Mouse (Mus musculus): Measurements from ENCODE around the gene Dmrt1. TPM values are rescaled to one million over a fixed set of nuclear protein-coding genes. Genes with fewer than 3 reads are reported as not detected.

Dmrt1 gene
- polyA plus RNA-seq, 1 experiment: not detected

- Histone ChIP-seq H3K27me3 (replicated peaks) (peaks cover 4% of the 10 kb centered on the region), H3K4me3 (replicated peaks) (no peak overlapping the region), H3K36me3 (replicated peaks; ENCODE audit: low read length) (no peaks in the 10 kb centered on the region), H3K9me3 (peaks cover 3% of the 10 kb centered on the region; the same call in 1 of the 2 replicates), H3K4me1 (no peaks in the 10 kb centered on the region)
- TF ChIP-seq FLI1 (IDR thresholded peaks at IDR 0.05; ENCODE audit: low read length) (no peak), GATA1 (IDR thresholded peaks at IDR 0.05; ENCODE audit: borderline replicate concordance, low read length) (no peak)
Observed at GRCm38 (mm10) chr19:25497434-25497833, 8.0 kb upstream of the Dmrt1 start.

- no peaks in the 10 kb centered on the region for H3K36me3 ChIP-seq (replicated peaks; ENCODE audit: low read length)
- no peak overlapping the region for H3K4me3 ChIP-seq (replicated peaks)
- peaks cover 50% of the 10 kb centered on the region for H3K27me3 ChIP-seq (replicated peaks)
- peaks cover 4% of the 10 kb centered on the region for H3K4me1 ChIP-seq
- H3K9me3 ChIP-seq: no peaks in the 10 kb centered on the region
- TF ChIP-seq FLI1 (IDR thresholded peaks at IDR 0.05; ENCODE audit: low read length): no peak
- no peak for TF ChIP-seq GATA1 (IDR thresholded peaks at IDR 0.05; ENCODE audit: borderline replicate concordance, low read length)
Observed at GRCm38 (mm10) chr19:25504878-25505277, 540 bp upstream of the Dmrt1 start.

GRCm38 (mm10) chr19:25506616-25507015 is 1.2 kb downstream of the Dmrt1 start:
- Histone ChIP-seq H3K4me3 (replicated peaks) (no peak overlapping the region), H3K27me3 (replicated peaks) (peaks cover 48% of the 10 kb centered on the region), H3K9me3 (no peaks in the 10 kb centered on the region)

DNA sequence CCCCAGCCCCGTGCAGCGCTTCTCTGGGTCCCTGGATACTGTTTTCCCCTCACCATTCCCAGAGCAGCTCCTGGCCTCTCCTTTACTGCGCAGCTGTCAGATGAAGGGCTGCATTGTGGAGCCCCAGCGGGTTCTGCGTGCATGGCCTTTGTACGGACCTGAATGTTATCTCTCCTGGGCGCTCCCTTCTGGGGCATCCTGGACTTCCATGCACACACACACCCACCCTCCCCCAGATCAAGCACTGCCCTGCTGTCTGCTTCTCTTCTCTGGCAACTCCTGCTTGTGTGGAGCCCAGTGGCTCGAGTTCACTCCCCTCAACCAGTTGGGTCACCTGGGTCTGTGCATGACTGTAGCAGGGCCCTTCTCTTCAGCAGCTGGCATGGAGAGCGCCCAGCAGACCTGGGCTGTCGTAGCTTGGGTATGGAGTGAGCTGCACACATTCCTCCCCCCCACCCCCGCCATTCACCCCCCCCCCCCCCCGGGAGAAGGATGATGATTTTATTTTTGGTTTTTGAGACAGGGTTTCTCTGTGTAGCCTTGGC is 9.6 kb downstream of the Dmrt1 start:
- TF ChIP-seq FLI1 (IDR thresholded peaks at IDR 0.05; ENCODE audit: low read length) (no peak), GATA1 (IDR thresholded peaks at IDR 0.05; ENCODE audit: borderline replicate concordance, low read length) (no peak)
- Histone ChIP-seq H3K4me3 (replicated peaks) (no peak overlapping the region), H3K27me3 (replicated peaks) (no peaks in the 10 kb centered on the region), H3K4me1 (no peaks in the 10 kb centered on the region), H3K9me3 (no peaks in the 10 kb centered on the region), H3K36me3 (replicated peaks; ENCODE audit: low read length) (no peaks in the 10 kb centered on the region)

More at GRCm38 (mm10) chr19:25506616-25507015, 1.2 kb downstream of the Dmrt1 start:
- TF ChIP-seq FLI1 (IDR thresholded peaks at IDR 0.05; ENCODE audit: low read length) (no peak), GATA1 (IDR thresholded peaks at IDR 0.05; ENCODE audit: borderline replicate concordance, low read length) (no peak)
- Histone ChIP-seq H3K36me3 (replicated peaks; ENCODE audit: low read length) (no peaks in the 10 kb centered on the region), H3K4me1 (peaks cover 4% of the 10 kb centered on the region)

DNA sequence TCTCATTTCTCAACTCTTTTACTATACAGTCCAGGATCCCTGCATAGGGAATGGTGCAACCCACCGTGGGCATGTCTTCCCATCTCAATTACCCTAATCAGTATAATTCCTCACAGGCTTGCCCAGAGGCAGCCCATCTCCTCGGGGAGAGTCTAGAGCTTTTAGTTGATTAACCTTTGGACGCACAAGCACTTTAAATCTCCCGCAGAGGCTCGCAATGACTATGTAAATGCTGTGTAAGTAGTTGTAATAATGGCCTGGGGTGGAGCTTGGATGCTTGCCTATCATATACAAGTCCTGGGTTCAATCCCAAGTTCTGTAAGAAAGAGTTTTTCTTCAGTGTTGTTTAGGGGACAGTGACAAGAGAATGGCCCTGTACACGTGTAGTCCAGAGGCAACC is 18.7 kb downstream of the Dmrt1 start:
- Histone ChIP-seq H3K36me3 (replicated peaks; ENCODE audit: low read length) (no peaks in the 10 kb centered on the region), H3K4me3 (replicated peaks) (no peak overlapping the region), H3K9me3 (no peaks in the 10 kb centered on the region), H3K27me3 (replicated peaks) (no peaks in the 10 kb centered on the region), H3K4me1 (no peaks in the 10 kb centered on the region)
- TF ChIP-seq FLI1 (IDR thresholded peaks at IDR 0.05; ENCODE audit: low read length): no peak
- TF ChIP-seq GATA1 (IDR thresholded peaks at IDR 0.05; ENCODE audit: borderline replicate concordance, low read length): no peak

DNA sequence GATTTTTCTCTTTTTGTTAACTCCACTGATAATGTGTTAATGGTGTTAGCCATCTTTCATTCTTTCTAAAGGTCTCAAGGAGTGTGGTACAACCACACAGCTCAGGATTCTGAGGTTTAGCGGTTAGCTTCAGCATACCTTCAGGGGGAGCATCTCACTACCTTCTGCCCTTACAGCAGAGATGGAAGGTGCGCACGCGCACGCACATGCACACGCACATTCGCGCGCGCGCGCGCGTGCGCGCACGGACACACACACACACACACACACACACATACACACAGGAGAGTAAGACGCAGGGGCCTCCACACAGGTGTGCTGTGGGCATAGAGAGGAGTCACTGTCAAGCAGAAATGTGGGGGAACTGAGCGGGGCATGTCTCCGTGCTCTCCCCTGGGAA is 20.3 kb downstream of the Dmrt1 start:
- H3K9me3 ChIP-seq: no peaks in the 10 kb centered on the region
- H3K4me1 ChIP-seq: no peaks in the 10 kb centered on the region
- no peak overlapping the region for H3K4me3 ChIP-seq (replicated peaks)
- no peaks in the 10 kb centered on the region for H3K36me3 ChIP-seq (replicated peaks; ENCODE audit: low read length)
- H3K27me3 ChIP-seq (replicated peaks): no peaks in the 10 kb centered on the region
- TF ChIP-seq FLI1 (IDR thresholded peaks at IDR 0.05; ENCODE audit: low read length): no peak
- TF ChIP-seq GATA1 (IDR thresholded peaks at IDR 0.05; ENCODE audit: borderline replicate concordance, low read length): no peak

- H3K9me3 ChIP-seq: peaks cover 23% of the 10 kb centered on the region
- TF ChIP-seq GATA1 (IDR thresholded peaks at IDR 0.05; ENCODE audit: borderline replicate concordance, low read length): no peak
- no peak for TF ChIP-seq FLI1 (IDR thresholded peaks at IDR 0.05; ENCODE audit: low read length)
- no peaks in the 10 kb centered on the region for H3K36me3 ChIP-seq (replicated peaks; ENCODE audit: low read length)
- H3K4me1 ChIP-seq: no peaks in the 10 kb centered on the region
- H3K27me3 ChIP-seq (replicated peaks): no peaks in the 10 kb centered on the region
- H3K4me3 ChIP-seq (replicated peaks): no peak overlapping the region
Observed at GRCm38 (mm10) chr19:25529673-25530072, 24.3 kb downstream of the Dmrt1 start.

GRCm38 (mm10) chr19:25545714-25546340 is 40.4 kb downstream of the Dmrt1 start:
- no peaks in the 10 kb centered on the region; the same call in 1 of the 2 replicates for H3K4me1 ChIP-seq

DNA sequence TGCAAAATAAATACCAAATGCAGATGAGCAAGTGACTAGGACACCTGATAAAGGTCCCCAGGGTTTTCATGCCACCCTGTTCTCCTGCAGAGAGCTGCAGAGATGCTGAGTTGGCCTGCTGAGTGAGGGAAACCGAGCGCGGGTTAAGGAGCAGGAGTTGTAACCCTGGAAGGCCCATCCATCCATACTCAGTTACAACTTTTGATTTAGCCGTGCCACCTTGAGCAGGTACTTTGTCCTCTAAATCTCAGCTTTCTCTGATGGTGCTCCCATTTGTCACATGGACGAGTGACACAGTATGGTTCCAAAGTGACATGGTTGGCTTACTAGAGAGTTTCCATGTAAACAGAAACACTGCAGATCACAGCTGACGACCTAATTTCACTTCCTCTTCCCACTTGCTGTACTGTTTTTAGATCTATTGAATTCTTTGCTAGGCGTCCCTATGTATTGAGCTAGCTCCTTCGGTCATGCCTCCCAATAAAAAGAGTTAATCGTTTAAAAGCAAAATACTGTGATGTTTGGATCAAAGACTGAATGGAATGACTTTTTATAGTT is 41.7 kb downstream of the Dmrt1 start:
- peaks cover 8% of the 10 kb centered on the region for H3K9me3 ChIP-seq
- H3K36me3 ChIP-seq (replicated peaks; ENCODE audit: low read length): no peaks in the 10 kb centered on the region
- no peaks in the 10 kb centered on the region; the same call in 1 of the 2 replicates for H3K4me1 ChIP-seq
- no peak for TF ChIP-seq FLI1 (IDR thresholded peaks at IDR 0.05; ENCODE audit: low read length)
- no peak for TF ChIP-seq GATA1 (IDR thresholded peaks at IDR 0.05; ENCODE audit: borderline replicate concordance, low read length)
- peaks cover 6% of the 10 kb centered on the region for H3K27me3 ChIP-seq (replicated peaks)
- H3K4me3 ChIP-seq (replicated peaks): no peak overlapping the region

More at GRCm38 (mm10) chr19:25545714-25546340, 40.4 kb downstream of the Dmrt1 start:
- H3K4me3 ChIP-seq (replicated peaks): peak overlapping the region; percentile 56
- peaks cover 6% of the 10 kb centered on the region for H3K27me3 ChIP-seq (replicated peaks)
- H3K36me3 ChIP-seq (replicated peaks; ENCODE audit: low read length): no peaks in the 10 kb centered on the region
- no peak for TF ChIP-seq GATA1 (IDR thresholded peaks at IDR 0.05; ENCODE audit: borderline replicate concordance, low read length)
- no peak for TF ChIP-seq FLI1 (IDR thresholded peaks at IDR 0.05; ENCODE audit: low read length)
- H3K9me3 ChIP-seq: peaks cover 13% of the 10 kb centered on the region

DNA sequence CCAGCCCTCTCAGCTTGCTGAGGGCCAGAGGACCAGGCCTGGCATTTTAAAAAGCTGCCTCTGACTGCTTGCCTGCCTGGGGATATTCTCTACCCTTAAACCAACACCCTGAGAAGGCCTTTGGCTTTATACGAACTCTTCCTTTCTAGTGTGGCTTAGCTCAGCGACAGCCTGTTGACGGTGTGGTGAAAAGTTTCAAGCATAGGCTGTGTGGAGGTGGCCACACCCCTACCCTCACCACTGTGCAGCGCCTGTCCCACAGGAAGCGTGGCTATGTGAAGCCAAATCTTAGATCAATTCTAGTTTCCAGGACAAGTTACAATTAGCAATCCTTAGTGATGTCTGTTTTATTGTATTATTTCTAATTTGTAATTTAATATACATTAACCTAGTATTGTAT is 44.9 kb downstream of the Dmrt1 start:
- H3K27me3 ChIP-seq (replicated peaks): peaks cover 2% of the 10 kb centered on the region
- no peaks in the 10 kb centered on the region for H3K9me3 ChIP-seq
- no peaks in the 10 kb centered on the region for H3K36me3 ChIP-seq (replicated peaks; ENCODE audit: low read length)
- no peaks in the 10 kb centered on the region; the same call in 1 of the 2 replicates for H3K4me1 ChIP-seq
- H3K4me3 ChIP-seq (replicated peaks): no peak overlapping the region
- TF ChIP-seq GATA1 (IDR thresholded peaks at IDR 0.05; ENCODE audit: borderline replicate concordance, low read length): no peak
- TF ChIP-seq FLI1 (IDR thresholded peaks at IDR 0.05; ENCODE audit: low read length): no peak
